Mouse (Mus musculus): ENCODE measurements at regions not wholly inside any gene's neighbourhood (a gene's known extent, or its start where the extent isn't known, plus 50 kb on each side); places are given as distances from the start of the nearest gene placed in this dataset.

GRCm38 (mm10) chr2:17939183-17939856 is 57.4 kb downstream of the H2al2a start:
- 71% methylated on average over 4 of the region's 4 CpGs for WGBS
- Histone ChIP-seq H3K4me3 (no peak overlapping the region), H3K27ac (no peak overlapping the region), H3K4me1 (ENCODE audit: control insufficient read depth, insufficient read depth, low read length) (no peaks in the 10 kb centered on the region), H3K9ac (ENCODE audit: low read depth, low read length) (no peak overlapping the region), H3K36me3 (ENCODE audit: control insufficient read depth, insufficient read depth, low read length) (no peaks in the 10 kb centered on the region), H3K27me3 (ENCODE audit: control insufficient read depth, insufficient read depth, low read length) (no peaks in the 10 kb centered on the region), H3K79me2 (replicated peaks; ENCODE audit: control insufficient read depth, insufficient read depth, low read length) (no peaks in the 10 kb centered on the region)
- intact Hi-C loops (cut with DNase I) = no loop called here
- TF ChIP-seq CTCF (IDR thresholded peaks at IDR 0.05) (no peak), POLR2A (IDR thresholded peaks at IDR 0.05; ENCODE audit: insufficient read depth, low read depth, low read length) (no peak), EP300 (IDR thresholded peaks at IDR 0.05; ENCODE audit: insufficient read depth, low read depth, low read length) (no peak)
- no peak for DNase-seq

DNA sequence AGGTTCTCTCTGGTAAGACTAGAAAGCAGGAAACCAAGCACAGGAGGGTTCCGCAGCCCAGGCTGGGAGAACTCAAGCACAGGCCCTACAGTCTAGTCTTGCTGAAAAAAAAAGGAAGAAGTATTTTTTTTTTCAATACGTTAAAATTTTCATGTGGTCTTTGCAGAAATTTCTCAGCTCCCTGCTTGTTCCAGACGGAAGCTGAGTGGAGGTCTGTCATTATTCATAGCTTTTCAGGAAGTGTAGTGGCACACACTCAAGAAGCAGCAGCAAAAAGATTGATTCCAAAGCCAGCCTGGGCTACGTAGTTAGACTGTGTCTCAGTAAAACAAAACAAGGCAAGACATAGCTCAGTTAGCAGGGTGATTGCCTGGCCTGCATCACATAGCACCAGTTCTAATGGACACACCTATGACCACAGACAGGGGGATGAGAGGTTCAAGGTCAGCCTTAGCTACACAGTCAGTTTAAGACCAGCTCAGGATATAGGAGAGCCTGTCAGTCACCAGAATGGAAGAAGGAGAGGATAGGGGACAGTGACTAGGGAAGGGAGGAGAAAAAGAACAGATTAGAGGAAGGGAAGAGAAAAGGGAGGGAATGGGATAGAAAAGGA is 60.1 kb downstream of the H2al2a start:
- TF ChIP-seq CTCF (IDR thresholded peaks at IDR 0.05) (no peak), EP300 (IDR thresholded peaks at IDR 0.05; ENCODE audit: insufficient read depth, low read depth, low read length) (no peak), POLR2A (IDR thresholded peaks at IDR 0.05; ENCODE audit: insufficient read depth, low read depth, low read length) (no peak)
- Histone ChIP-seq H3K4me1 (ENCODE audit: control insufficient read depth, insufficient read depth, low read length) (no peaks in the 10 kb centered on the region), H3K9ac (ENCODE audit: low read depth, low read length) (no peak overlapping the region), H3K36me3 (ENCODE audit: control insufficient read depth, insufficient read depth, low read length) (no peaks in the 10 kb centered on the region), H3K27ac (no peak overlapping the region), H3K27me3 (ENCODE audit: control insufficient read depth, insufficient read depth, low read length) (no peaks in the 10 kb centered on the region), H3K4me3 (no peak overlapping the region), H3K79me2 (replicated peaks; ENCODE audit: control insufficient read depth, insufficient read depth, low read length) (no peaks in the 10 kb centered on the region)
- no peak for DNase-seq
- WGBS = 74% methylated on average over 4 of the region's 4 CpGs
- intact Hi-C loops (cut with DNase I) = no loop called here

- WGBS = 80% methylated on average over 12 of the region's 12 CpGs
- H3K36me3 ChIP-seq (ENCODE audit: control insufficient read depth, insufficient read depth, low read length) = no peaks in the 10 kb centered on the region
- no peaks in the 10 kb centered on the region for H3K27me3 ChIP-seq (ENCODE audit: control insufficient read depth, insufficient read depth, low read length)
- DNase-seq = no peak
- TF ChIP-seq CTCF (IDR thresholded peaks at IDR 0.05) (no peak), EP300 (IDR thresholded peaks at IDR 0.05; ENCODE audit: insufficient read depth, low read depth, low read length) (no peak), POLR2A (IDR thresholded peaks at IDR 0.05; ENCODE audit: insufficient read depth, low read depth, low read length) (no peak)
- H3K4me1 ChIP-seq (ENCODE audit: control insufficient read depth, insufficient read depth, low read length) = no peaks in the 10 kb centered on the region
- no peak overlapping the region for H3K27ac ChIP-seq
- intact Hi-C loops (cut with DNase I) = no loop called here
- no peak overlapping the region for H3K4me3 ChIP-seq
- no peak overlapping the region for H3K9ac ChIP-seq (ENCODE audit: low read depth, low read length)
- H3K79me2 ChIP-seq (replicated peaks; ENCODE audit: control insufficient read depth, insufficient read depth, low read length) = no peaks in the 10 kb centered on the region
Measured at GRCm38 (mm10) chr2:17935916-17936315, 60.8 kb downstream of the H2al2a start.

DNA sequence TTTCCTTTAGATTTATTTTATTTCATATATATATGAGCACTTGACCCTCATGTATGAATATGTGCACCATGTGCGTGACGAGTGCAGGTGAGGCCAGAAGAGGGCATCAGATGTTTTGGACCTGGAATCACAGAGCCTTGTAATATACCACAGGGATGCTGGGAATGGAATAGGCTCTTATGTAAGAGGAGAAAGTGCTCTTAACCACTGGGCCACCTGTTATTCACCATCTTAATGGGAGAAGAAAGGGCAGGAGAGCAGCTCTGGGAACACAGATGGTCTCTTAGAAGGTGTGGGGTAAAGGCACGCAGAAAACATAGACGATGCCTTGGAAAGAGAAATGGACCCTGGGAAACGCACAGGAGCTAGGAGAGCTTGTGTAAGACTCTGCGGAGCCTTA is 61.3 kb downstream of the H2al2a start:
- Histone ChIP-seq H3K9ac (ENCODE audit: low read depth, low read length) (no peak overlapping the region), H3K27ac (no peak overlapping the region), H3K79me2 (replicated peaks; ENCODE audit: control insufficient read depth, insufficient read depth, low read length) (no peaks in the 10 kb centered on the region), H3K36me3 (ENCODE audit: control insufficient read depth, insufficient read depth, low read length) (no peaks in the 10 kb centered on the region), H3K4me3 (no peak overlapping the region), H3K27me3 (ENCODE audit: control insufficient read depth, insufficient read depth, low read length) (no peaks in the 10 kb centered on the region), H3K4me1 (ENCODE audit: control insufficient read depth, insufficient read depth, low read length) (no peaks in the 10 kb centered on the region)
- WGBS = 94% methylated on average over 6 of the region's 6 CpGs
- no peak for DNase-seq
- TF ChIP-seq EP300 (IDR thresholded peaks at IDR 0.05; ENCODE audit: insufficient read depth, low read depth, low read length) (no peak), CTCF (IDR thresholded peaks at IDR 0.05) (no peak), POLR2A (IDR thresholded peaks at IDR 0.05; ENCODE audit: insufficient read depth, low read depth, low read length) (no peak)
- intact Hi-C loops (cut with DNase I) = no loop called here

DNA sequence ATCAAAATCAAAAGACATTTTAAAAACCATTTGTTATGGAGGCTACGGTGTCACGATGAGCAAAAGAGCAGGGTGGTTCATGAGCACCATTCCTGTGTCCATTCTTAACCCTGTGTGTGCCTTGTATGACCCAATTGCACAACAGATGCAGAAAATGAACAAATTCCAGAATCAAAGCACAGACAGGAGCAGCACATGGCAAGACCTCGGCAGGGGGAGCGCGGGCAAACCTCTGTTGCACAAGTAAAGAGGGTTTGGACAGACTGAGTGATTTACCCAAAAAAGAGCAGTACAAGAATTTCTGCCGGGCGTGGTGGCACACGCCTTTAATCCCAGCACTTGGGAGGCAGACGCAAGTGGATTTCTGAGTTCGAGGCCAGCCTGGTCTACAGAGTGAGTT is 62.1 kb downstream of the H2al2a start:
- Histone ChIP-seq H3K4me3 (no peak overlapping the region), H3K27ac (no peak overlapping the region), H3K9ac (ENCODE audit: low read depth, low read length) (no peak overlapping the region), H3K79me2 (replicated peaks; ENCODE audit: control insufficient read depth, insufficient read depth, low read length) (no peaks in the 10 kb centered on the region), H3K36me3 (ENCODE audit: control insufficient read depth, insufficient read depth, low read length) (no peaks in the 10 kb centered on the region), H3K4me1 (ENCODE audit: control insufficient read depth, insufficient read depth, low read length) (no peaks in the 10 kb centered on the region), H3K27me3 (ENCODE audit: control insufficient read depth, insufficient read depth, low read length) (no peaks in the 10 kb centered on the region)
- 95% methylated on average over 10 of the region's 10 CpGs for WGBS
- TF ChIP-seq CTCF (IDR thresholded peaks at IDR 0.05) (no peak), POLR2A (IDR thresholded peaks at IDR 0.05; ENCODE audit: insufficient read depth, low read depth, low read length) (no peak), EP300 (IDR thresholded peaks at IDR 0.05; ENCODE audit: insufficient read depth, low read depth, low read length) (no peak)
- intact Hi-C loops (cut with DNase I) = no loop called here
- DNase-seq = no peak
